Mouse (Mus musculus) cerebellum, adult (tissue): ENCODE data around the gene Crebl2.

ENCODE experiments used
- ATAC-seq: cut with Nextera tagmentation; 2 replicates; pipeline ENCODE4 v1.9.2; 2017; ENCODE audit warnings: mild to moderate bottlenecking, moderate library complexity, mixed read lengths; ENCODE audit not compliant: insufficient number of reproducible peaks, low FRiP score, low TSS enrichment

Crebl2 gene

DNA sequence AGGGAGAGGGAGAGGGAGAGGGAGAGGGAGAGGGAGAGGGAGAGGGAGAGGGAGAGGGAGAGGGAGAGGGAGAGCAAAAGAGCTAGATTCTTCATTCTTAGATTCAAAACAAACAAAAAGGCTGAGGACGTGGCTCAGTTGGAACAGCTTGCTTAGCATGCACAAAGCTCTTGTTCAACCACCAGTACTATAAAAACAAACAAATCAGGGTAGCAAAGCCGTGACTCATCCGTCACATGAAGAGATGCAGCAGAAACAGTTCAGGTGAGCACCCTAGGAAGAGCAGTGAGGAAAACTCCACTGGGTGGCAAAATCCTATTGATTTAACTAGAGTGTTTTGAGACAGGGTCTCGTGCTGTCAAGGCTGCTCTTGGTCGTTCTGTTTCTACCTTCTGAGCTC, 10.2 kb upstream of the Crebl2 start:
- no peak for ATAC-seq

DNA sequence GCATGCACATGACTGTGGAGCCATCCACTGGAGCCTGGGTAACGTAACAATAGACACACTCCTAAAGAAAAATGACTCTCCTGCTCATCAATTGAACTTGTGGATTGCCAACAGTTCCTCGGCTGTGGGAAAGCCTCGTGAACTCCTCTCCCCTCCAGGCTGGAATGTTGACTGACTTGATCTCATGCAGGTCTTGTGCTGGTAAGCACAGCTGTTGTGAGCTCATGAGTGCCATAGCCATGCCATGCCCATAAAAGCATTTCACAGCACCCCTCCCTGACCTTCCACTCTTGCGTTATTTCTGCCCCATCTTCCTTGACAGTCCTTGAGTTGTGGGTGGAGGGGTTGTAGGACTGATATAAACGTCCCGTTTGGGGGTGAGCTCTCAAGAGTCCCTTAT, 9.5 kb upstream of the Crebl2 start:
- ATAC-seq, result no peak

DNA sequence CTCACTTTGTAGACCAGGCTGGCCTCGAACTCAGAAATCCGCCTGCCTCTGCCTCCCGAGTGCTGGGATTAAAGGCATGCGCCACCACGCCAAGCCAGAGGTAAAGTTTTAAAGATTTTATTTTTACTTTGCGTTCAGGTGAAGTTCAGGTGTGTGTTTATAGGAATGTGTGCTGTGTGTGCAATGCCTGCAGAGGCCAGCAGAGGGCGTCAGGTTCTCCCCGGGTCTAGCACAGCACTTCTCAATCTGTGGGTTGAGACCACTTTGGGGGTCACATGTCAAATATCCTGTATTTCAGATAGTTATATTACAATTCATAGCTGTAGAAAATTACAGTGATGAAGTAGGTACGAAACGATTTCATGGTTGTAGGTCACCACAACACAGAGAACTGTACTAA, 7.1 kb upstream of the Crebl2 start:
- no peak for ATAC-seq

DNA sequence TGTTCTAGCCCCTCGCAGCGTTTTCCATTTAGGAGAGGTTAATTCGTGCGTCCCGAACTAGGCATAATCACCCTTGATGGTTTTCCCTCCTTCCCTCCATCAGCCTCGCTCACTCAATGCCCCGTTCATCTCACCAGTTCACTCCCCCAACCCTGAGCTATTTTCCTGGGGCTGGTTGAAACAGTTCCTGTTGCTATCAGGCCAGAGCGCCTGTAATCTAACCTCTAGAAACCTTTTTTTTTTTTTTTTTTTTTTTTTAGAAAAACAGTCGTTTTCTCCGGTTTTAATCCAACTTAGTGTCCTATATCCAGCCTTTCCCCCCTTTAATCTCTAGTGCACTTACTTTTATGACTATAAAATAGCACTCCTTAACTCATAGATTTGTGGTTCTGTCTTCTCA, 822 bp downstream of the Crebl2 start:
- no peak for ATAC-seq

DNA sequence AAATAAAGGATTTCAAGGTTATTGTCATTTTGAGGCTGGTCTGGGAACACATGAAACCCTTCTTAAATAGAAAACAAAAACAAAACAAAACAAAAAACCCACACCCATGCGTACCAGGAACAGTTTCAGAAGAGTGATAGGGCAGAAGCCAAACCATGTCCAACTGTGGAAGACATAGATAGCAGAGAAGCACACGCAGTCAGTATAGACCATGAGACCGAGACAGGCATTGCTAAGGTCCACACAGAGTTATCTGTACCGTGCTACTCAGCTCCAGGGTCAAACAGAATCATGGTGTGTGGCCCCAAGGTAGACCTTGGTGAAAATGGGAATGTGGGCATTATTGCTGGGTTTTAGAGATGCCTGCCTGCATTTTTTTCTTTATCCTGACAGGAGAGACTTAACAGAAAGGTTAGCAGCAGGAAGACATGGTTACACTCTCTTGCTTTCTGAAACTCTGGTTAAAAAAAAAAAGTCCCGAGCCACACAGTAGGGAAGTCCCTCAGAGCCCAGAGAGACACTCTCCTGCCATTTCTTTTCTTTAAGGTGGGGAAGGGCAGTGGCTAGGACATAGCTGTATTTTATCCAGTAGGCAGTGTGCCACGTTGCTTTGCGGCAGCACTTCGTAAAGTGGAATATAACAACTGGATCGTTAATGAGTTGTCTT, 4.8 kb downstream of the Crebl2 start:
- ATAC-seq, result no peak

DNA sequence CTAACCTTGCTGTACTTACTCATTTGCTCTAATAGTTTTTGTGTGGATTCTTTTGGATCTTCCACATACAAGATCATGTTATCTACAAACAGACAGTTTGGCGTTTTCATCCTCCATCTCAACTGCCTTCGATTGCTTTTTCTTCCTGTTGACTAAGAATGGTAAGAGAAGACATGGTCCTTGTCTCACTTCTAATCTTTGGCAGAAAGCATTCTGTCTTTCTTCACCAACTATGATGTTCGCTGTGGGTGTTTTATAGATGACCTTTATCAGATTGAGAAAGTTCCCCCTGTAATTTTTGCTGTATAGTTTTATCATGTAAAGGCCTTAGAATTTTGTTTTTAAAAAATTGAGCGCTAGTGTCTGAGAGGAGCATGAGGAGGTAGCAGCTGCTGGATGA, 8.2 kb downstream of the Crebl2 start:
- no peak for ATAC-seq

DNA sequence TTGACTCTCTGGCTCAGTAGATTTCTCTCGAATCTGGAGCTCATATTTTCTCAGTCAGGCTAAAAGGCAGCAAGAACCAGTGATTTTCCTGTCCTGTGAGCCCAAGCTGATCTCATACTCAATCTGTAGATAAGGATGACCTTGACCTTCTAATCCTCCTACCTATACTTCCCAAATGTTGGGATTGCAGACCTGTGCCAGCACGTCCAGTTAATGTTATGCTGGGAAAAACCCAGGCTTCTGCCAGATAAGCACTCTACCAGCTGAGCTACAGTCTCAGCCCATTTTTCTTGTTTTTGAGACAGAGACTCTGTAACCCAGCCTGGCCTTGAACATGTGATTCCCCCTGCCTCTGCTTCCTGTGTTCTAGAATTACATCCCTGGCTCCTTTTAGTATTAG, 10.4 kb downstream of the Crebl2 start:
- ATAC-seq, result no peak

DNA sequence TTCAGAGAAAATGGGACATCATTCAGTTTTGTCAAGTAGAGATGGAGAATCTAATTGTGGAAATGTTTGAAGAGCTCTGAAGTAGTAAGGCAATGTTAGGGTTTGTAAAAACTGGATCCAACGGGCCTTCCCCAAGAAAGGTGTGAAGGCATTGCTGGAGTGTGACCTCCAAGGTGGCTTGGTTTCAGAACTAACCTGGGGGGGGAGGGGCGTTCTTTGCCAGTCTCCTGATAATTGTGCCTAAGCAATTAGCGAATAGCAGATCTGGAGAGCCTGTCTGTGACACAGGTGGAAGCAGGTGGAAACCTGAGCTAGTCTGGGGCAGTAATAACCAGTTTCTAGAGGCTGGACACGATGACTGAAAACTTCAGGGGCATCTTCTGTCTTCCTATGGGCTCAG, 15.8 kb downstream of the Crebl2 start:
- no peak for ATAC-seq

DNA sequence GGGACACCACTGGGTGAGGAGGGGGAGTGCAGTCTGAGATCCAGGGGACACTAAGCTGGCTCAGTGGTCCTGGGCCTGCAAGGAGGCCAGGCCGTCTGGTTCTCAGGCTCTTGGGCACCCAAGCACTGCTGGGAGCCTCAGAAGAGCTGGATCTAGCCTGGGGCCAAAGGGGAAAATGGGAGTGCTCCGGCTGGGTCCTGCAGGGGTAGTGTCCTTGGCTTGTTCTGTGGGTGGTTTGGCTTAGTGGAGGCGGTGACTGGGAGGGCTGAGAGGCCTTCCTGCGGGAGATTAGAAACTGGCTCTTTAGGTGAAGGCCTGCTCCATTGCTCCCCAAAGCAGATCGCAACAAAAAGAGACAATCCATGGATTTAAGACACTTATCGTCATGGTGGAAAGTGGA, 16.4 kb downstream of the Crebl2 start:
- no peak for ATAC-seq

DNA sequence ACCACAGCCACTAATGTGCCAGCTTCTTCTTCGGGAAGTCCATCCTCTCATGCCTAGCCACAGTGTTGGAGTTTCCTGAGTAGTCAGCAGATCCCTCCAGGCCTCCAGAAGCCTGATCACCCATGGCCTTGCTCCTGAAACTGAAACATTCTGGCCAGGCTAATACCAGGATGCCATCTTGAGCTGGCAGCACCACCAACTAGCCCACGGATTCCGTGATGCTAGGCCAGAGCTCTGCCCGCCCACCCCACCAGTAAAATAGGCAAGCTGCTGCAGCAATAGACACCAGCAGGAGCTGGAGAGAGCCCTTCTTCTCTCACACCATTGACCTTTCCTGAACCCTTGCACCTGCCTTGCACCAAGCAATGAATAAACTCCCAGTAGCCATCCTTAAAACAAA, 17.6 kb downstream of the Crebl2 start:
- no peak for ATAC-seq

DNA sequence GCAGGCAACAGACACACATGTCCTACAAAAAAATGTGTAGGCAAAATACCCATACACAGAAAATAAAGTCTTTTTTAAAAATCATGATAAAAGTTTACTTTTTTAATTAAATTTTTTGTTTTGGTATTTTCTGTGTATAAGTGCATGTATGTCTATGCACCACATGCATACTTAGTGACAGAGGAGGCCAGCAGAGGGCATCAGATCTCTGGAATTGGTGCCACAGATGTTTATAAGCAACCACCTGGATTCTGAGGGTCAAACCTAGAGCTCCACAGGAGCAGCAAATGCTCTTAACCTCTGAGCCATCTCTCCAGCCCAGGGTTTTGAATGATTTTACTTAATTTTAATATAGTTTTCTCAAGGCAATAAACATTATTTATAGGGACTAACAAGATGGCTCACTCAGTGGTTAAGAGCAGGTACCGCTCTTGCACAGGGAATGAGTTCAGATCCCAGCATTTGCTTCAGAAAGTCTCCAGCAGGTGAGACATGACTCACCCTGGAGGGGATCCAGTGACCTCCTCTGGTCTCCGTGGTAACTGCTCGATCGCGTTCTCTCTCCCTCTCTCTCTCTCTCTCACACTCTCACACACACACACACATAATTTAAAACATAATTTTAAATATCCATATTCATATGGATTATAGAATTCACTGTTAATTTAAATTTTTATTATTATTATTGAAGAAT, 18.4 kb downstream of the Crebl2 start:
- no peak for ATAC-seq

DNA sequence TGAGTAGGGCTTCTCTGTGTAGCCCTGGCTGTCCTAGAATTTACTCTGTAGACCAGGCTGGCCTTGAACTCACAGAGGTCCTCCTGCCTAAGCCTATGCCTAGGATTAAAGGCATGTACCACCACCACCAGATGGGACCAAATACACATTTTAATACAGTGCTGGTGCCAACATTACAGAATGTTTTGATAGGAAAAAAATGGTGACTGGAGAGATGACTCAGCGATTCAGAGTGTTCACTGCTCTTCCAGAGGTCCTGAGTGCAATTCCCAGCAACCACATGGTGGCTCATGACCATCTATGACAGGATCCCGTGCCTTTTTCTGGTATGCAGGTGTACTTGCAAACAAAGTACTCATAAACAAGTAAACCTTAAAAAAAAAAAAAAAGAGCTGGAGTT, 19.5 kb downstream of the Crebl2 start:
- no peak for ATAC-seq

DNA sequence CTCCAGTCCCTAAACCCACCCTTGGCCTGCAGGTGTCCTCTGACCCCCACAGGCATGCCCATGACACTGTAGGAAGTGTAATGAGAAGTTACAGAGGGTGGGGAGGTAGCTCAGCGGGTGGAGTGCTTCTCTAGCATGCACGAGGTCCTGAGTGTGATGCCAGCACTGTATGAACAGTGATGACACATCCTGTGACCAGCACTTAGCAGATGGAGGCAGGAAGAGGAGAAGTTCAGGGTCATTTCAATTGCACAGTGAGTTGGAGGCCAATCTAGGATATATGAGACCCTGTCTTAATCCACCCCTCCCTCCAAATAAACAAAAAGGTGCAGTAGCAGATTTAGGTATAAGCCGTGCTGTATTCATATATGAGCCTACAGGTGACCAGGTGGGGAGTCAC, 20.0 kb downstream of the Crebl2 start:
- ATAC-seq, result no peak

DNA sequence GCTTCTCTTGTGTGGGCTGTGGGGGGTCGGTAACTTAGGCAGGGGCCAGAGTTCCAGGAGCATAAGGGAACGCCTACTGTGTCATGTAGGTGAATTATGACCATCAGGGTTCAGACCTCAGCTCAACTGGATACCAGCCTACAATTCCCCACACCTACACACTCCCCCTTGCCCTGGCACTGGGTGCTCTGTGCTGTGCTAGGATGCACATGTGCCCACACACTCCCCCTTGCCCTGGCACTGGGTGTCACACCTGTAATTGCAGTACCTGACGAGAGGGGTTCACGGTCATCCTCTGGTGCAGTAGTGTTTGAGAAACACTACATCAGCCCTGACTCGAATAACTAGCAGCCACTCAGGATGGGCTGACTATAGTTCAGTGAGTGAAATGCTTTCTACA, 24.8 kb downstream of the Crebl2 start:
- ATAC-seq, result no peak

DNA sequence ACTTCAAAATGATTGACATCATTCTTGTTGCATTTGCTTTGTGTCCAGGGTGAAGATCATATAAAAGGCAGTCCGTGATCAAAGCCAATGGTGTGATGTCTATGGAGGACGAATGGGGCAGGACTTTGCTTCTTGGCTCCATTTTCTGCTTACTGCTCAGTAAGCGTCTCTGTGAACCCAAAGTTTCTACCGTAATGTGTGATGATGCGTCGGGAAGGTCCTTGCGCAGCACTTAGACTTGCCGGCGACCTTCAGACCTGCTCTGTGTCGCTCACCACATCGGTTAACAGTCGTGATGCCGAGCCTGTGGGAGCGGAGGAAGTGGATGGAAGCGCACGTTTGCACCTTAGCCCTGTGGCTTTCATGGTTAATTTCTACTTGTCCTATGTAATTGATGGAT, 26.0 kb downstream of the Crebl2 start:
- no peak for ATAC-seq

DNA sequence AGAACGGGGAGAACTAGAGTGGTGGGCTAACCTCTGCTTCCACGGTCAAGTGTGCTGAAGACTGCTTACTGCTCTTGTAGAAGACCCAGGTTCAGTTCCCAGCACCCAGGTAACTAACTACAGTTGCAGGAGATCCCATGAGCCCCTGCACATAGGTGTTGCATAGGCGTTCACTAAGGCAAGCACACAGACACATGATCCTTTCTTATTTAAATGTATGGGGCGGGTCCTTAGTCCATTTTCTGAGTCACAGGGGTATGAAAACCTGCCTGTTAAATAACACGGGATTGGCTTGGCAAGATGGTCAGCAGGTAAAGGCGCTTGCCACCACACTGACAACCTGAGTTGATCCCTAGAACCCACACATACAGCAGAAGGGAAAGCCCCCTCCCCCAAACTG, 29.1 kb downstream of the Crebl2 start:
- no peak for ATAC-seq

DNA sequence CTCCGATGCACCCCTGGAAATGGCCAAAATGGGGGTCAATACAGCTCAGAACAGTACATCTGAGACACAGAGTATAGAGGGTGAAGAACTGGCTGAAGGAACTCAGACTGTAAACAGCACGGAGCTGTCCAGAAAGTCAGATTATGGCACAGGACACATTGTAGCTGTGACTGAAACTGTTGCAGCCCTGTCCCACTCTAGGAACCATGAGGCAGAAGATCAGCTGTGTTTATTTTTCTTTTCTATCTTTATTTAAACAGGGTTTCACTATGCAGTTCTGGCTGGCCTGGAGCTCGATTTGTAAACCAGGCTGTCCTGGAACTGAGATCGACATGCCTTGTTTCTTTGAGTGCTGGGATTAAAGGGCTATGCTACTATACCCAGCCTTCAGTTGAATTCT, 30.3 kb downstream of the Crebl2 start:
- no peak for ATAC-seq

DNA sequence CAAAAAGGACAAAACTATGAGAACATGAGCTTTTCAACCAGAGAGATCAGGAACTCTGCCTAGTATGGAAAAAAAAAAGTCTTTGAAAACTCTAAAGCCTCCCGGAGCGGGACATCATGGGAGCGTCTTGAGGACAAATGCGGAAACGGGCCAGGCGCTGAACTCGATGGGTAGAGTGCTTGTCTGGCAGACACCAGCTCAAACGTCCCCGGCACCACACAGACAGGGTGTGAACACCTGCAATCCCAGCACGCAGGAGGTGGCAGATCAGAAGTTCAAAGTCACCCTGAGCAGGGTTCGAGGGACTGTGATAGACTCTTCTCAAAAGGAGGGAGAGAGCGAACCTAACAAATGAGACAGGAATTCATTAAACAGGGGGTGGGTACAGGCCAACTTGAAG, 31.4 kb downstream of the Crebl2 start:
- ATAC-seq, result no peak

DNA sequence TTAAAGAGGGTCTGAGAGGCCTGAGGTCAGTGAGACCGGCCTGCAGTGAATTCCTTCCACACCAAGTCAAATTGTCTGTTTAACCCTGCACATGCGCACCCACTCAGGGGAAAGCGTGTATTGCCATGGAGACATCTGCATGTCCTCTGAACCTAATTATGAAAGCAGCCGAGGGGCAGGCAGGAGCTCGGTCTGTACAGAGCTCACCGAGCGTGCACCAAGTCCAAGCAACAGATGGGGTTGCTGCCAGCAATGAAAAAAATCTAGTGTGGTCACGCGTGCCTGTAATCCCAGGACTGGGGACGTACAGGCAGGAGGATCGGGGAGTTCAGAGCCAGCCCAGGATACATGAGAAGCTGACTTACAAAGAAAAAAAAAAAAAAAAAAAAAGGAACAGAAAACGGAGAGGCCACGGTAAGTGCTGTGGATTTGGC, 32.7 kb downstream of the Crebl2 start:
- peak; percentile 37; the same call in 1 of the 2 replicates for ATAC-seq

DNA sequence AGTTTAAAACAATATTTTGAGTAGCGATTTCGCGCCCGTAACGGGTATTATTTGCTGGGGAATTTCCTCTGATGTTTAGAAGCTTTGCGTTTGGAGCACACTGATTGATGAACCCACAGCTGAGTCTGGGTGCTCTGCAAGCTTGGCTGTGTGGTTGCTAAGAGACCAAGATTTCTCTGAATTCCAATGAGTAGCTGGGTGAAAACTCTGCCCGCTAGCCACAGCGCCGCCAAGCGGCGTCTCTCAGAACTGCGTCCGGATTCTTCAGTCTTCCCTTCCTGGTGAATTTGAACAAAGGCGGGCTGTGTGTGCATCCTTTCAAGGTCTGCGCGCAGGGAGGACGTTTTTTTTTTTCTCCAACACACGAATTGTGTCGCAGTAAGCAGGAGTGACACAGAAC, 33.2 kb downstream of the Crebl2 start:
- ATAC-seq, result peak; percentile 86

DNA sequence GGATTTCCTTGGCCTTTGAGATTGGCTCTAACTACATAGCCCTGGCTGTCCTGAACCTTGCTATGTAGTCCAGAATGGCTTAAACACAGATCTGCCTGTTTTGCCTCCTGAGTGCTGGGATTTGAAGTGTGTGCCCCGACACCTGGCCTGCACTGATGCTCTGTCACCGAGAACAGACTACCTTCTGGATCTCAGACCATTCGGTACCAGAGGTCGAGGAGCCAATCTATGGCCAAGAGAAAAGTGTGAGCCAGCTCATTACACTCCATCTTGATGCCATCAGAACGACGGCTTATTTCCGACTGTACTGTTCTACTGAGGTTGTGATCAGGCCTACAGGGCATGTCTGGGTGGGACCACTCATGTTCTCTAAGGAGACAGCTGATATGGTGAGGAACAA, 36.2 kb downstream of the Crebl2 start:
- no peak for ATAC-seq

DNA sequence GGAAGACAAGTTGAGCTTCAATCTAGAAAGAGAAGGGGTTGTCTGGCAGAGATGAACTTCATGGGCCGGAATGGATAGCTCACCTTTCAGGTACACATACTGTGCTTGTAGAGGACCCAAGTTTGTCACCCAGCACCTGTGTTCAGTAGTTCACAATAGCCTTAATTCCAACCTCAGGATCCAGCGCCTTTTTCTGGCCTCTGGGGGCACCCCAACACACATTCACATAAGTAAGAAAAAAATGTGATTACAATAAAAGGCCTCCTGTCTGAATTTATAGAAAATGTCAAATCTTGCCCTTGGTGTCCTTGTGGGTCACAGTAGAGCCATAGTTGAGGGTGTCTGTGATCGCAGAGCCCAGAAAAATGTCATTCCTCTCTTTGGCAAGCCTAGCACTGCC, 37.4 kb downstream of the Crebl2 start:
- ATAC-seq, result no peak
